Mouse (Mus musculus) hindlimb bud, embryonic 11.5 days (tissue): Measurements from ENCODE around the gene Mrps9.
"Not testable (repeated sequence)": the region's sequence is repeated elsewhere in the genome, so short reads cannot be mapped to it uniquely, and the experiment has no call there.

Source experiments
- DNase-seq: peaks from one replicate; pipeline ENCODE4 v3.0.0-alpha.2; 2012; ENCODE audit warnings: low read depth, low spot score; ENCODE audit errors: extremely low spot score

The Mrps9 gene

DNA sequence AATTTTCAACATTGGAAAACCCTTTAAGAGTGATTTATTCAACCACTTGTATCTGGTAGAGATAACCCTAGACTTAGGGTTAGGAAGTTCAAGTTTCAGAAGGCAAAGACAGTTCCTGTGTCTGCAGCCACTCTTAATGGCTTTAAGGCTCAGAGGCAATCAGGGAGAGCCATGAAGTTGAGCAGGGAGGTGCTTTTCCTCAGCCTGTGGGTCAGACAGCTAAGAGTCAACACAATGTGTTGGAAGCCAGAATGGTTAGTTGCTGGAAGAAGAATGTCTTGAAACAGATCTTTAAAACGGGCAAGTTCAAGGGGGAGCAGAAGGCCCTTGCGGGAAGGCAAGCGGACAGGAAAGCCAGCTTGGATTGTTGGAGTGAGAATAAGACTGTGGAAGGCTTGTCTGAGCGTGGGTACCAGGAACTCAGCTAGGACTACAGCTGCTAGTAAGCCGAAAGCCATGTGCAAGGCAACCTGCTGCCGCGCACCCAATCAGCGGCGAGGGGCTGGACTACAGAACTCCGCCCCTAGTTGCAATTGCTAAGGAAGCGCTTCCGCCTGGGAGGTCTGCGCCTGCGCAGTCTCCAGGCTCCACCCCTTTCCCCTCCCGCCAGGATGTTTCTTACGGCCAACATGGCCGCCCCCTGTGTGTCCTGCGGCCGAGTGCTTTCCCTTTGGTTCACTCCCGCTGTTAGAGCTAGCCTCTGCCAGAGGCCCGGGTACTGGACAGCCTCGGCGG lies at the start of gene Mrps9:
TSS of gene Mrps9 (plus strand) at position 571 of the 735 bp plus-strand sequence.
- DNase-seq = peak; percentile 98

DNA sequence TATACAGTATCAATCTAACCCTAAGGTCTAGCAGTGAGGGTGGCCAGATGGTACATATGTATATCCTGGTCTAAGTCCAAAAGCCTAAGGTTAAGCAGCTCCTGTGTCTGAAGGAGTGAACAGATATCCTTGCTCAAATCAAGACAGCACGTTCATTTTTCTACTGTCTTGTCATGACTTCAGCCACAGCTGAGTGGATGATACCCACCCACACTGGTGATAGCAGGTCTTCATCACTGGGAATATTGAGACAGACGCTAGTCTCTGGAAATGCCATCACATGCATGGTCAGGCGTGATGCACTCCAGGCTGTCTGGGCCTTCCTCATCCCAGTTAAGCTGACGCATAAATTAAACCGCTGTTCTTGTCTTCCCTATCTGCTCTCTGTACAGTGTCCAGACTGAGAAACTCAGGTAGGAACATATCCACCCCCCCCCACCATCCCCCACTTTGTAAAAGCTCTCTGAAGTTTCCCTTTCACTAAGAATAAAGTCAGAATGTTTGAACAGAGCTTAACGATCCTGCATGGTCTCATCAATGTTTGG lies 37.7 kb upstream of the Mrps9 start:
- no peak for DNase-seq

DNA sequence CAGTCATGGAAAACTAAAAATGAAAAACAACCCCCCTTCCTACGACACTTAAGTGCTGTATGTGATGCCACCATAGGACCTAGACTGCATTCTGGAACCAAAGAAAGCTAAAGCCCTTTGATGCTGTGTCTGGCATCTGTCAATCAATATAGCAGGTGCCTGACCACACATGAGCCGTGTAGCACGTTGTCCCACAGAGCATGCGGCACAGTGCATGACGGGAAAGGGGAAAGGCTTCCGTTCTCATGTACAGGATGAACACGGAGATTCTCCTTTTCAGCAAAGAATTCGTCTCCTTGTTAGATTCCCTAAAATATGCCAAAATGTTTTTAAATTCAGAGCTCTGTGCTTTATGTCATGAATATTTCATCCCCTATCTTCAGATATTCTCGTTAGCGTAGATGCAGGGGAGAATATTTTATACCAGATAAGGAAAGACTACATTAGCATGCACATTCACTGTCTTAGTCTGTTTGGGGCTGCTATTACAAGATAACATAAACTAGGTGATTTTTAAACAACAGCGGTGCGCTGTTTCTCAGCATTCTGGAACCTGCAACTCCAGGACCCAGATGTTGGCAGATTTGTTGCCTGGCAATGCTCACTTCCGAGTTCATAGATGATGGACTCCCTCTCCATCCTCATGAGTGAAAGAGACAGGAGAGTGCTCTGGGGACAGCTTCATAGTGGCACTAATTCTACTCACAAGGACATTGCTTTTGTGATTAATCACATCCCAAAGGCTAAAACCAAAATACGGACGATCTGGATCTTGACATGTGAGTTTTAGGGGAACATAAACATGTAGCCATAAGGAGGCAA lies 36.0 kb upstream of the Mrps9 start:
- no peak for DNase-seq

DNA sequence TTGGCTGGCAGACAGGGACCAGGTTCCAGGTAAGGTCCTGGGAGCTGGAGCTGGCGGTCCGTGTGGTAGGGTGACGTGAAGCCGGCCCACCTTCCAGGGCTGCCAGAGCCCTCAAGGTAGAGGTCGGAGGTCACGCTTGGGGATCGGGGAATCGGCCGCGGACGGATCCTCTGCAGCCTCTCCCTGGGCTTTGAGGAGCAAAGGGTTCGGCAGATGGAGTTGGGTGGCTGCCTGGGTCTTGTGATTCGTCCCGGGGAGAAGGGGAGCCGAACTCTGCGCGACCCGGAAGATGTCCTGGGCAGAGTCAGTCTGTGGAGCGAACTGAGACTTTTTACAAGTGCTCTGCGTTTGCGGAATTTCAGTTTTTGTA lies 350 bp downstream of the Mrps9 start:
- no peak for DNase-seq

DNA sequence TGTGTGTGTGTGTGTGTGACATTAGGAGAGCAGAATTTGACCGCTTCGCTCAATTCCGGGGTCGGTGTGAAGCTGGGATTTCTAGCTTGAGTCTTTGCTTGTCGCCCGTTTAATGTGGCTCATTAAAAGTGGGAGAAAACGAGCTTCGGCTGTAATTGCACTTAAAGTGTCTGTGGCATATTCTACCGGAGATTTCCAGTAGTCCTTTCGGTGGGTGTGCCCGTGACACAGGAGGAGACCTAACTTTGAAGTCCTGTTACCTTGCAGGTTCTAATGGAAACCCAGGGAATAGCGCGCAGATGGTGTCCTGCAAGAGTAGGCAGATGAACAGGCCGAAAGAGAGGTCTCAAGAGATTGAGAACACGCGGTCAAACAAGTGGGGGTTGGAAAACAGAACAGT lies 777 bp downstream of the Mrps9 start:
- DNase-seq = no peak

DNA sequence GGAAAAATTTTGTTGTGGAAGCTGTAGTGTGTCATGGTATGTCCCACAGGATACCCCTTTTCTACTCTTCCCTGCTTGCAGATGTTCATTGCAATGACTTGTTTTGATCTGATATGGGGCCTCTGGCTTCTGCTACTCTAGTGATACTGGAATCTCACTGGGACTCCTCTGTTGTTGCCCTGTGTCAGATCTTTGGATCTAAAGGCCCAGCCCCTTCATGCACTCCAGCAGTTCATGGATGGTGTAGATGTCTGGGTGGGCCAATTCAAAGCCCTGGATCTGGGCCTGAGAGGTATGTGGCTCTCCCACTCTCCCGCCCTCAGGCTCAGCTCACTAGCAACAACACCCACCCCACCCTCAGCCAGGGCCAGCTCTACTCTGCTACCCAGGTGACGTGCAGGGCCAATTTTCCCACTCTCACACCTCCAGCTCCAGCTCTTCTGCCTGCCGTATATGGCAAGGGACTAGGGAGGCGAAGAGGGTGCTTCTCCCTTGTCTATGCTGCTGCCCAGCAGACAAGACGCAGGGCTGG lies 13.8 kb downstream of the Mrps9 start:
- no peak for DNase-seq

DNA sequence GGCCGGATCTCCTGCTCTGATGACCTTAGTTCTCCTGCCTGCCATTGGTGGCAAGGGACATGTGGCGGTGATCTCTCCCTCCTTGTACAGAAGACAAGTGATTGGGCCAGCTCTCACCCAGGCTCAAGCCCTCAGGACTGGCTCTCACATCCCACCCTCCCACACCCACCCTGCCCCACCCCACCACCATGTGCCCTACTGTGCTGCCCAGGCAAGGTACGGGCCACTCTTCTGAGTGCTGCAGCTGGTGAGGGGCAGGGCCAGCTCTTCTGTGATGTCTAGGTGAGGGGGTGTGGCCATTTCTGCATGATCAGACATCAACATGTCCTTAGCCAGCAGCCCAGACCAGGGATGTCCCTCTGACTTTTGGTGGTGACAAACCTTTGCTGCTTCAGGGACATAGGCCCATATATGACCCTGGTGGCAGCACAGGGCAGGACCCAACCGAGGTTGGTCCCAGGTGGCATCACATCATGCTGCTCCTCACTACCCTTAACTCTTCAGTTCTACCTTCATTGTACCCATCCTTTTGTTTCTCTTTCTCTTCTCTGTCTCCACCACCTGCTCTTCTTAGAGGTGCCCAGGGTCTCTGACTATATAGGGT lies 14.4 kb downstream of the Mrps9 start:
- no peak for DNase-seq

DNA sequence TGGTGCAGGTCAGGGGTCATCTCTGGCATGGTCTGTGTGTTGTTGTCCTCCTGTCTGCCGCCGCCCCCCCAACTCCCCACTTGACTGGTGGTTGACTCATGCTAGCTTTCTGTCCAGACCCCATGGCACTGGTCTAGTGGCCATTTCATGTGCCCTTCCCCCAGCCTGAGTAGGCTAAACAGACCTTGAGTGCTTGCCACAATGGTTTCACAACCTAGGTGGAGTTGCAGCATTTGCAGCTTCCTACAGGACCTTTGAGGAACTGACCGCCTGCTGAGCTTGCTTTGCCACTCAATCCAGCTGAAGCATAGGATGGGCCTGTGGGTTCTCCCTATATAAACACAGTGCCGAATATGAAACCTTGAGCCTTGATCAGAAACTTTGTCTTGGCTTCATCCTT lies 15.0 kb downstream of the Mrps9 start:
- no peak for DNase-seq

DNA sequence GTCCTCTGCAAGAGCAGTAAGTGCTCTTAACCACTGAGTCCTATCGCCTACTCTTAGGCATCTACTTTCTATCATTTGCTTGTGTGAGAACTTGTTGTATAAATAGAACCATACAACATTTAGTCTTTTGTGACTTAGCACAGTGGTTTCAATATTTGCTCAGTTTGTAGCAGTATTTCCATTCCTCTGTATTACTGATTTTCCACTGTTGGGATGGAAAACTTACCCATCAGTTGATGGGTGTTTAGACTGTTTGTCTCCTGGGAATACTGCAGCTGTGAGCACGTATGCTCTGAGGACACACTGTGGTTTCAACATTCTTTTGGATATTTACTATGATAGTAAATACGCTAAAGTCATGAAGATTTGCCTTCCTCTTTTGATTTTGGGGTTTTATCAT lies 16.2 kb downstream of the Mrps9 start:
- no peak for DNase-seq

DNA sequence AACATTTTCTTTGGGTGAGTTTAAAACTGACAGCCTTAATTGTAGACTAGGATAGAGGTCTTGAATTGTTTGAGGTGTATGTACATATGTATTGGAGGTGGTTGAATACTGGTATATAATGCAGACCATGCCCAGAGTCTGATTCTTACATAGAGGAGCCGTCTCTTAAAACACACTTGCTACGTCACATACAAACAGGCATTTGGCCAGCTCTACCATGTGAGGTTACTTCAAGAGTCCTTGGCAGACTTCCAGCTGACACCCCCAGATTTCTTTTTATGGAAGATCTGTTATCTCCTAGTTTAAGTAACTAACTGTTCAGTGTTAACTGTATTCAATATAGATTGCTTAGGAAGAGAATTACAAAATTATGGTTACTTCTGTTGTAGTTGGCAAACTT lies 23.1 kb downstream of the Mrps9 start:
- no peak for DNase-seq

DNA sequence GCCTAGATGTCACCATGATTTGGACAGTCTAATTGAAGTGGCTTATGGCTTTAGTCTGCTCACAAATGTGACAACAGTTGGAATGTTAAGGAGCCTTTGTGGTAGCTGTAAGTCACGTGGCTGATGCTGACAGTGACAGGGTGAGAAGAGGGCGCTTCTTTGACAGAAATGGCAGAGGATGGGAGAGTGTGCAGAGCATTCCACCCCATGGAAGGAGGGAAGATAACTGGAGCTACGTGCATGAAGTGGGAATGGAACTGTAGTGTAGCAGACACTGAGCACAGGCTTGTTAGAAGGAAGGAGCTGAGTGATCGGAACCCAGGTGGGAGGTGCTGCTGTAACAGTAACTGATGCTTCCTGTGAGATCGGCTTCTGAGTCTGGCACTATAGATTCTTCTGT lies 24.2 kb downstream of the Mrps9 start:
- no peak for DNase-seq

DNA sequence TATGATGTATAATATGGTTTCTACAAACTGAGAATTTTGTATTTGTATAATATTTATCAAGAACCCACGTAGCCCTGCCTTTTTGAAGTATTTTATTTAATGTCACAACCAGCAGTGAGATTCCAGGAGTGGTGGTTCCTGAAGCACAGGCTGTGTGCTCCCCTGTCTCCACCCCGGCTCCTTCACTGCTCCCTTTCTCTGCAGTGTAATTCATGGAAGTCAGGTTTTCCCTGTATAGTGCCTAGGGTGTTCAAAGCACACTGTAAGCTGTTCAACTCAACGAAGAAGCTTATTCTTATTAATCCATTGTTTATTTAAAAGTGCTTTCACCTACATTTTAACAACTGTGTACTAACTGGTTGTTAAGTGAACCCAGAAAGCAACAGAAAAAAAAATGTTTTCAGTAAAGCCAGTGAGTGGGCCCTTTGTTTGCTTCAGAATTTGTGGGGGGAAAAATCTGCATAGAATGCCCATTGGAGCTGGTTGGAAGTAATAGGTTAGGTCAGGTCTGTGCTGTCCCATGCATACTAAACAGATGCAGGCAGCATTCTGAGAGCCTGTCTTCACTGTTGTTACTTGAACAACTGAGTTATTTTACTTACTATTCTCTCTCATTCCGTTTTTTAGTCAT lies 25.5 kb downstream of the Mrps9 start:
- no peak for DNase-seq

DNA sequence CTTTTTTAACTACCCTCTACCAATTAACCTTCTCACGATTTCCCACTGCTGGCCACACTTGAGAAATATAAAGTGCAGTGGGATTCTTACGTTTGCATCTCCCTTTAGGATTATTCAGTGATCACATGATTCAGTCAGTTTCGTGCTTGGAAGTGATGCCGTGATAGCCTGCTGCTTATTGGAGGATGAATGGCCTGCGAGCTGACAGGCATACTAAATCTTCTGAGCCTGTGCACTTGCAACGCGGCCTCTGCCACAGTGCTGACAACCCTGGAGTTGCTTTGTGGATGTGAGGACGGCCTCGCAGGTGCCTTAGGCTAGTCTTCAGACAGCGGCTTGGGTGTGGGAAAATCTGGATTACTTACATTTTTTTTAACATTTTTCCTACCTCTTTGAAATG lies 26.2 kb downstream of the Mrps9 start:
- no peak for DNase-seq

DNA sequence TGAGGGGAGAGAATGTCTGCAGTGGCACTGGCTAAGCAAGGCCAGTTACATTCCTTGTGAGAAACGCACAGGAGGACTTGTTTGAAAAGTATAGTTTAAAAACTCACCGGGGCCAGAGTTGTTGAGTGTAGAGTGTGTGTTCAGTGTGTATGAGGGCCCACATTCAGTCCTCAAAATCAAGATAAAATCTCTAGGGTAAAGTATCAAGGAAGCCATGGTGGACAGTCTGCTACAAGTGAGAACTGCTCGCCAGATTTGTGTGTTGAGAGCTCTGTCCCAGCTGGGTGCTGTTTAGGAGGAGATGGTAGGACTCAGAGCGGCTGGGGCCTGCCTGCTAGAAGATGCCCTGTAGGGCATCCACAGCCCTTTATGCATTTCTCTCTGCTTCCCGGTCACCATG lies 27.8 kb downstream of the Mrps9 start:
- DNase-seq = no peak

DNA sequence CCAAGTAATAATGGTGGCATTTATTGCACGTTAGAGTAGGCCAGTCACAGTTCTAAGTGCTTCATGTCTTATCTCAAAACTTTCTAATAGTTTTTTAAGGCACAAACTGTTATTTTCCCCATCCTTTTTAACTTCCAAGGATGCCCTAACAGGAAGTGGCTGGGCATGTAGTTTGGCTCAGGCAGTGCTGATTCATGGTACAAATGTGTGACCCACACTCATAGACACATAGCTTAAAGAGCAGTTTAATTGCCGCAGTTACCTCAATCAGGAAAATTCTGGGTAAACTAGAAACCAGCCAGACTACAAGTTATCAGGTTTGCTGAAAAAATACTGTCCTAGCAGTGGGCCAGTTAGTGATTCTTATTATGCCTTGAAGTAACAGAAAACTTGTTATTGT lies 31.2 kb downstream of the Mrps9 start:
- no peak for DNase-seq

DNA sequence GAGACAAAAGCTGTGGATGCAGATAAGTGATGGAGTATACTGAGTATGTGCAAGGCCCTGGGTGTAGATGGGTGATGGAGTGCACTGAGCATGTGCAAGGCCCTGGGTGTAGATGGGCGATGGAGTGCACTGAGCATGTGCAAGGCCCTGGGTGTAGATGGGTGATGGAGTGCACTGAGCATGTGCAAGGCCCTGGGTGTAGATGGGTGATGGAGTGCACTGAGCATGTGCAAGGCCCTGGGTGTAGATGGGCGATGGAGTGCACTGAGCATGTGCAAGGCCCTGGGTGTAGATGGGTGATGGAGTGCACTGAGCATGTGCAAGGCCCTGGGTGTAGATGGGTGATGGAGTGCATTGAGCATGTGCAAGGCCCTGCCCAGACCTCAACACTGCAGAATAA lies 32.4 kb downstream of the Mrps9 start:
- not testable (repeated sequence) for DNase-seq

DNA sequence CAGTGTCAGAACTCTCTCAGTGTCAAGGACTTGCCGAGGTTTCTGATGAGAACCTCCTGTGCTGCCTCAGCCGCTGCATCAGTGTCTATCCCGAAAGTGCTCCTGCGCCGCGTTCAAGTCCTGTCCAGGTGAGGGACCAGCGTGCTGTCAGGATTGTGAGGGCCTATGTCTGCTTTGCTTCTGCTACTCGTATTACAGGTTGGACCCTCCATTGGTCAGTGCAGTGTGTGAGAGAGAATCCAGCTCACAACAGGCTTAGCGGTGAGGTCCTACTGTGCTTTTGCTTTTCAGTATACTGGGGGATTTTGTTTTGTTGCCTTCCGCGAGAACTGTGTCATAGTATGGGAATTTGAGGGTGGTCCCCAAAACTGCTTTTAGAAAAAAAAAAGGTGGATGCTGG lies 36.8 kb downstream of the Mrps9 start:
- no peak for DNase-seq

DNA sequence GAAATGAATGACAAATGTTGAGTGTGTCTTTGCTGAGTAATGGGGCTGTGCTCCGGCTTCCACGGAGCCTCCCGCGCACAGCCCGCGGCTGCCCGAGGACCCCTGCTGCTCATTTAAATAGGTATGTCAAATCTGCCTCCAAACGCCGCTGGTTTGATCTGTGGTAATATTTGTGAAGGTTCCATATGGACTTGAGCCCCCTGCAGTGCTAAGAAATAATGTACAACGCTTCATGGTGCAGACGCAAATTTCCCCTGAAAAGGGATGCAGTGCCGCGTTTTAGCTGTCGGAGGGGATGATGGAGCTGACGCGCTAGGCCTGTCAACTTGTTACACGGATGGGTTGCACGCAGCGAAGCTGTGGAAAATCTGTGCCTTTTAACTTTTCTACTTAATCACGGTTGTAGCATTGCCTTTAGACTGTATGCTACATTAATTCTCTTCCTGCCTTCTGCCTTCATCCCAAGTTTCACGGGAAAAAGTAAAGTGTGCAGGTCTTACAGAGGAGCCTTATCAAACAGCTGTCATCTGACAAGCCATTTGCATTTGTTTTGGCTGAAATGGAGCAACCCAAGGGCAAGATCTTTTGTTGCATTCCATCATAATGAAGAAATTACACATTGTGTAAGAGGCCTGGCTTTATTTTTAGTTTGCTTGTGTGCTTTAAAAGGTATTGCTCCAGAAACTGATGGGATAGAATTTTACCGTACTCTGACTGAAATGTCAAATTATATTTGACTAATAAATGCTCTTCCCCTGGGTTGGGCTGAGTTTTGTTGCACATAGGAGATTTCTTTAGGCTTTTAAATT lies 37.7 kb downstream of the Mrps9 start:
- DNase-seq = no peak

DNA sequence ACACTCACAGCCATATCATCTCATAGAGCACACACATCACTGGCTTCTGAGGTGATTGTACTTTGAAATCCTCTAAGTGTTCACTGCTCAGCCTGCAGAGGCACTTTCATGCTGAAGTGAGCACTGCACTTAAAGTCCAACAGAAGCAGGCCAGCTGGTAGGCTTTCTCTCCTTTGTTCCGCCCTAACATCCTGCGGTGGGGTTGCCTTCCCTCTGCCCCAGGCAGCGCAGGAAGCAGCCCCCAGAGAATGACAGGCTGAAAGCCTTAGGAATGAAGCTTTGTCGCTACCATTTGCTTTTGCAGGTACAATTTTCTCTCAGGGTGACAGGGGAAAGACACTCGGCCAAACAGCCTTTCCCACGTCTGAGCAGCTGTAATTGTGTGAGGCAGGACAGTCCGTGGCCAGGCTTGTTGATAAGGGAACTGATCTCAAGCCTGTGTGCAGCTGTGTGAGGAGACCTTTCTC lies 38.4 kb downstream of the Mrps9 start:
- no peak for DNase-seq

DNA sequence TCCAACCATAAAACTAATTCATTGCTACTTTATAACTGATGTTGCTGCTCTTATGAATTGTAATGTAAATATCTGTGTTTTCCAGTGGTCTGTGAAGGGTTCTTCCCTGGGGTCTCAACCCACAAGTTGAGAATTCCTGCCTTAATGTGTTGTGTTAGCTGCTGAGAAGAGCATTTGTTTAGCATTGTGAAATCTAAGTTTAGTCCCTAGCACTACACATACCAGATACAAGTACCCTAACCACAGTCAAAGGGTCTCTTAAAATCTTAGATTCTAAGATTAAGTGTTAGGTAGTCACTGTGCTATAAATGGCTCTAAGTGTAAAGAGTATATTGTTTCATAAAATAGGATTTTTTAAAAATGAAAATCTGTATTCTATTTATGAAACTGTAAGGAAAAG lies 43.7 kb downstream of the Mrps9 start:
- no peak for DNase-seq
